ENCODE assay signal across 11 mouse cellular contexts in genomic region chr8:70461765-70462515, GRCm38 (mm10). TPM values are rescaled to one million over a fixed set of nuclear protein-coding genes. Genes with fewer than 3 reads are reported as not detected.
DNase-seq lines count a peak whose midpoint lies in the region; ATAC-seq and TF ChIP-seq lines count a peak whose summit lies in the region.
"Had no signal": no experiment of that assay in that cellular context is flagged by ENCODE, and none has a peak within 500 bp of the region (broad histone marks: within the 10 kb centered on the region; RNA-seq: fewer than 3 reads in every experiment).

No protein-coding gene starts in this region.

- peaks cover 4% of the 10 kb centered on the region for H3K4me1 ChIP-seq in kidney, embryonic 16.5 days (ENCODE audit: insufficient read depth, low read length)
- peaks cover 20% of the 10 kb centered on the region; the same call in 1 of the 2 replicates for H3K4me1 ChIP-seq in embryonic fibroblast, embryonic 13.5 days (ENCODE audit: control insufficient read depth, insufficient read depth, low read length)

- H3K9ac ChIP-seq in kidney, embryonic 16.5 days (replicated peaks; ENCODE audit: low read length) = no peak overlapping the region
- H3K9ac ChIP-seq: embryonic facial prominence, embryonic 13.5 days; hindbrain, embryonic 15.5 days had no signal

- no peak for TF ChIP-seq CTCF in embryonic fibroblast, embryonic 13.5 days (IDR thresholded peaks at IDR 0.05; ENCODE audit: borderline replicate concordance, insufficient read depth, low read length)

- no peak overlapping the region for H3K4me2 ChIP-seq in kidney, embryonic 16.5 days (replicated peaks; ENCODE audit: low read depth, low read length)
- H3K4me2 ChIP-seq: embryonic facial prominence, embryonic 13.5 days; hindbrain, embryonic 15.5 days had no signal

- no peaks in the 10 kb centered on the region for H3K27me3 ChIP-seq in kidney, embryonic 16.5 days (ENCODE audit: insufficient read depth, low read length)
- H3K27me3 ChIP-seq: embryonic facial prominence, embryonic 13.5 days; hindbrain, embryonic 15.5 days had no signal

- DNase-seq in adrenal gland, adult (ENCODE audit: inconsistent age in 2 of 2, low spot score in 1 of 2) = peak; percentile 89 to 90
- DNase-seq in adrenal gland, postnatal 4 days (ENCODE audit: low spot score in 2 of 2) = no peak
- no peak for DNase-seq in kidney, postnatal 25 days
- DNase-seq in 416B (ENCODE audit: low read depth) = peak; percentile 45
- no peak for DNase-seq in cerebellum, adult 11-12 months
- no peak for DNase-seq in kidney, adult 18-20 months

- H3K36me3 ChIP-seq in kidney, embryonic 16.5 days (ENCODE audit: insufficient read depth, low read length) = no peaks in the 10 kb centered on the region
- H3K36me3 ChIP-seq: hindbrain, embryonic 15.5 days had no signal

- H3K4me3 ChIP-seq in kidney, embryonic 16.5 days (ENCODE audit: low read length) = no peak overlapping the region
- no peak overlapping the region for H3K4me3 ChIP-seq in embryonic fibroblast, embryonic 13.5 days (ENCODE audit: insufficient read depth, low read length)
- H3K4me3 ChIP-seq: embryonic facial prominence, embryonic 13.5 days; hindbrain, embryonic 15.5 days had no signal

- WGBS in kidney, embryonic 16.5 days = 88% methylated on average over 16 of the region's 16 CpGs

- TF ChIP-seq POLR2A in embryonic fibroblast, embryonic 13.5 days (IDR thresholded peaks at IDR 0.05; ENCODE audit: low read depth, low read length) = no peak

- no peaks in the 10 kb centered on the region; the same call in 1 of the 2 replicates for H3K9me3 ChIP-seq in kidney, embryonic 16.5 days (ENCODE audit: low read length)
- H3K9me3 ChIP-seq: embryonic facial prominence, embryonic 13.5 days; hindbrain, embryonic 15.5 days had no signal

- H3K27ac ChIP-seq in kidney, embryonic 16.5 days (ENCODE audit: low read length) = no peak overlapping the region
- H3K27ac ChIP-seq in embryonic fibroblast, embryonic 13.5 days (ENCODE audit: insufficient read depth, low read length) = peak overlapping the region; percentile 83
- H3K27ac ChIP-seq: embryonic facial prominence, embryonic 13.5 days; hindbrain, embryonic 15.5 days had no signal

- ATAC-seq in kidney, embryonic 16.5 days (ENCODE audit: low FRiP score, low TSS enrichment) = peak; percentile 55; the same call in 1 of the 2 replicates

RNA-seq across cellular contexts. Expression of gene Klhl26, which starts 14.8 kb away (rescaled TPM):
- total RNA-seq in adrenal gland, postnatal 4 days (2021) = 10 to 100 TPM; 18.7 to 20.4 TPM
- polyA plus RNA-seq in kidney, embryonic 16.5 days (2015; fragmentation: Nextera tagmentation; extraction: Ambion mirVana) = 25.0 and 26.8 TPM in 2 replicates
- 21.4 and 31.7 TPM in 2 replicates for polyA plus RNA-seq in embryonic fibroblast, embryonic 13.5 days (2011; ENCODE audit: insufficient read length, low read depth, missing spikeins)

RNA-seq across cellular contexts. Expression of gene Crtc1, which starts 22.6 kb away (rescaled TPM):
- total RNA-seq in adrenal gland, postnatal 4 days (2021) = 10 to 100 TPM; 33.2 to 34.5 TPM
- polyA plus RNA-seq in kidney, embryonic 16.5 days (2015; fragmentation: Nextera tagmentation; extraction: Ambion mirVana) = 19.9 and 22.3 TPM in 2 replicates
- 13.7 and 15.6 TPM in 2 replicates for polyA plus RNA-seq in embryonic fibroblast, embryonic 13.5 days (2011; ENCODE audit: insufficient read length, low read depth, missing spikeins)

RNA-seq across cellular contexts. Expression of gene Tmem59l, which starts 25.2 kb away (rescaled TPM):
- total RNA-seq in adrenal gland, postnatal 4 days (2021) = 1 to 10 TPM; 3.6 to 5.0 TPM
- polyA plus RNA-seq in kidney, embryonic 16.5 days (2015; fragmentation: Nextera tagmentation; extraction: Ambion mirVana) = 6.5 and 7.0 TPM in 2 replicates
- 0.58 and 1.5 TPM in 2 replicates for polyA plus RNA-seq in embryonic fibroblast, embryonic 13.5 days (2011; ENCODE audit: insufficient read length, low read depth, missing spikeins)
- polyA plus RNA-seq: liver, embryonic 16.5 days had no signal

RNA-seq across cellular contexts. Expression of gene Crlf1, which starts 31.0 kb away (rescaled TPM):
- under 1 TPM in 1 of 2 experiments, not detected in 1; 0.45 TPM for total RNA-seq in adrenal gland, postnatal 4 days (2021)
- 29.3 and 30.7 TPM in 2 replicates for polyA plus RNA-seq in kidney, embryonic 16.5 days (2015; fragmentation: Nextera tagmentation; extraction: Ambion mirVana)
- 215 and 351 TPM in 2 replicates for polyA plus RNA-seq in embryonic fibroblast, embryonic 13.5 days (2011; ENCODE audit: insufficient read length, low read depth, missing spikeins)

RNA-seq across cellular contexts. Expression of gene Rex1bd, which starts 44.6 kb away (rescaled TPM):
- total RNA-seq in adrenal gland, postnatal 4 days (2021) = 100 to 1,000 TPM; 105 to 109 TPM
- 133 and 135 TPM in 2 replicates for polyA plus RNA-seq in kidney, embryonic 16.5 days (2015; fragmentation: Nextera tagmentation; extraction: Ambion mirVana)
- 29.9 and 46.6 TPM in 2 replicates for polyA plus RNA-seq in embryonic fibroblast, embryonic 13.5 days (2011; ENCODE audit: insufficient read length, low read depth, missing spikeins)

Comparison
In these comparisons a context has a peak if more than half of its experiments do, and no peak if none do; other contexts are left out.
1. DNase-seq: peak in adrenal gland, adult (2 of 2) and 416B (single experiment); none in adrenal gland, postnatal 4 days (0 of 2), kidney, postnatal 25 days (0 of 2), cerebellum, adult 11-12 months (single experiment) and kidney, adult 18-20 months (single experiment).